Mouse (Mus musculus): ENCODE data around the gene Ctnnal1. TPM values are rescaled to one million over a fixed set of nuclear protein-coding genes. Genes with fewer than 3 reads are reported as not detected.
A peak's percentile ranks its signal among the peaks of the same experiment; 100 is the strongest.

Ctnnal1 gene
- total RNA-seq, 2 experiments from 2014 or later = 1.9 to 2.5 TPM

GRCm38 (mm10) chr4:56811642-56812041 is 53.3 kb downstream of the Ctnnal1 start:
- ATAC-seq (ENCODE audit: poor library complexity, severe bottlenecking) = no peak

DNA sequence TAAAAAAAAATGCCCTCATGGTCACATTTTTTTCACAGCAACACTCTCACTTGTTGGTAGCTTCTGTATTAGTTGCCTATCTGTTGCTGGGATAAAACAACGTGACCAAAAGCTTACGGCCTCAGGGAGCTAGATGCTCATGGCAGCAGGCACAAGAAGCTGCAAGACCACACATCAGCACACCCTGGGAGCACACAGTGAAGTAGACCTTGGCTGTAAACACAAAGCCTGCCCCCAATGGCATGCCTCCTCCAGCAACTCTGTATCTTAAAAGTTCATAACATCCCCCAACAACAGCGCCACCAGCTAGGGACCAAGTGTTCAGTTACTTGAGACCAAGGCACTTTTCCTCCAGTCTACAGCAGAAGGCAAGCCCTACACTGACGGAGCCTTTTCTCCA is 55.9 kb downstream of the Ctnnal1 start:
- ATAC-seq (ENCODE audit: poor library complexity, severe bottlenecking) = no peak

- peak; percentile 14 for ATAC-seq (ENCODE audit: poor library complexity, severe bottlenecking)
Observed at GRCm38 (mm10) chr4:56802669-56803150, 62.3 kb downstream of the Ctnnal1 start.

GRCm38 (mm10) chr4:56801907-56802668 is 62.9 kb downstream of the Ctnnal1 start, which contains the start of the genes Elp1 and Fam206a:
Gene Elp1, minus strand, starts transcription at chr4:56802331.
Gene Fam206a, plus strand, starts transcription at chr4:56802345.
- peak; percentile 95 for ATAC-seq (ENCODE audit: poor library complexity, severe bottlenecking)

GRCm38 (mm10) chr4:56791373-56791772 is 73.6 kb downstream of the Ctnnal1 start:
- no peak for ATAC-seq (ENCODE audit: poor library complexity, severe bottlenecking)

- no peak for ATAC-seq (ENCODE audit: poor library complexity, severe bottlenecking)
Observed at GRCm38 (mm10) chr4:56771065-56771464, 93.9 kb downstream of the Ctnnal1 start.

DNA sequence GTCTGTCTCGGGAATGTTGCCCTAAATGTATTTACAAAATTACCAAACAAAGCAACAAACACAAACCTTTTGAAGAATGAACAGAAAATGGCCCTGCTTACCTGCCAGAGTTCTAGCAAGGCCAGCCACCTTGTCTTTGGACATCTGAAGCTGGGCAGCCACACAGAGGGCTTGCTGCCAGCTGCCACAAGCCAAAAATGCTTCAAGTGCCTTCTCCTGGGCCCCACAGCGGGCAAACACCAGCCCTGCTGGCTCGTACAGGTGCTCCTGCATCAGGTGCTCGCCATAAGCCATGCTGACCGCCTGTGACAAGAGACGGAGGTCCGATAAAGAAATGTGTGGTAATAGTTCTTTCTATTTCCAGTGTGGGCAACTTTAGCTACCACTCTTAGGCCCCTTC is 96.1 kb downstream of the Ctnnal1 start:
- ATAC-seq (ENCODE audit: poor library complexity, severe bottlenecking) = no peak

DNA sequence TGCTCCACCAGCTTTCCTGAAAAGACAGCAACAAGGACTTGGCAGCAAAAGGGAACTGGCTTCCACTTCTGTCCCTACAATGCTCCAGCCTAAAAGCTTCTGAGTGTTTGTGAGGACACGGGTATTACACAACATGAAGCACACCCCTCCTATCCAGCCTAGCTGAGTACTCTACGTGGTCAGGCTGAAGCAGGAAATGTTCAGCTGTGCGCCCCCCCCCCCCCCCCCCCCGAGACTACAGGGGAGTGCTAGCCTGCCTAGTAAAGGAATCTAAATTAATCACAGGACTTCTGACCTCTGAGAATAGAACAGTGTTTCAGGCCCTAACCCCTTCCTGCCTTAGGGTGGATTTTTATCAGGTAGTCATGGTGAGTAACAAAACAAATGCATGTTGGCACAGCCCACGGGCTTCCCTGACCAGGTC is 97.1 kb downstream of the Ctnnal1 start:
- ATAC-seq (ENCODE audit: poor library complexity, severe bottlenecking) = peak; percentile 40; the same call in 1 of the 2 replicates

Other genes starting within 250 kb of the Ctnnal1 start
- not detected in 2 replicates for gene Gm26657, start 125.1 kb downstream of the Ctnnal1 start, total RNA-seq (2015)
- gene Gm26657, start 125.1 kb downstream of the Ctnnal1 start, total RNA-seq (2017) = not detected in 2 replicates
- 0.13 TPM in 1 of 2 replicates, not detected in the other for gene Actl7b, start 123.7 kb downstream of the Ctnnal1 start, total RNA-seq (2015)
- gene Actl7b, start 123.7 kb downstream of the Ctnnal1 start, total RNA-seq (2017) = not detected in 2 replicates
- not detected in 2 replicates for gene Actl7a, start 121.8 kb downstream of the Ctnnal1 start, total RNA-seq (2015)
- gene Actl7a, start 121.8 kb downstream of the Ctnnal1 start, total RNA-seq (2017) = not detected in 2 replicates
- 34.6 and 35.3 TPM in 2 replicates for gene Elp1, start 62.9 kb downstream of the Ctnnal1 start, total RNA-seq (2015)
- gene Elp1, start 62.9 kb downstream of the Ctnnal1 start, total RNA-seq (2017) = 31.2 and 33.0 TPM in 2 replicates
- 15.7 and 18.9 TPM in 2 replicates for gene Fam206a, start 62.8 kb downstream of the Ctnnal1 start, total RNA-seq (2015)
- 5.7 and 6.6 TPM in 2 replicates for gene Fam206a, start 62.8 kb downstream of the Ctnnal1 start, total RNA-seq (2017)
- gene Tmem245, start 82.2 kb upstream of the Ctnnal1 start, total RNA-seq (2015) = 10.1 and 10.9 TPM in 2 replicates
- gene Tmem245, start 82.2 kb upstream of the Ctnnal1 start, total RNA-seq (2017) = 4.6 and 10.0 TPM in 2 replicates
- gene Frrs1l, start 125.2 kb upstream of the Ctnnal1 start, total RNA-seq (2015) = not detected in 2 replicates
- not detected in 2 replicates for gene Frrs1l, start 125.2 kb upstream of the Ctnnal1 start, total RNA-seq (2017)

Measured in megakaryocyte, adult 5-6 weeks (primary cell).